Mouse (Mus musculus) spleen, adult 12 weeks (tissue): ENCODE results near the gene Hspa2.
"Not testable (repeated sequence)": the region's sequence is repeated elsewhere in the genome, so short reads cannot be mapped to it uniquely, and the experiment has no call there.

Source experiments
- DNase-seq: peaks from one replicate; pipeline ENCODE4 v3.0.0; 2022; ENCODE audit warnings: low spot score

The Hspa2 gene

DNA sequence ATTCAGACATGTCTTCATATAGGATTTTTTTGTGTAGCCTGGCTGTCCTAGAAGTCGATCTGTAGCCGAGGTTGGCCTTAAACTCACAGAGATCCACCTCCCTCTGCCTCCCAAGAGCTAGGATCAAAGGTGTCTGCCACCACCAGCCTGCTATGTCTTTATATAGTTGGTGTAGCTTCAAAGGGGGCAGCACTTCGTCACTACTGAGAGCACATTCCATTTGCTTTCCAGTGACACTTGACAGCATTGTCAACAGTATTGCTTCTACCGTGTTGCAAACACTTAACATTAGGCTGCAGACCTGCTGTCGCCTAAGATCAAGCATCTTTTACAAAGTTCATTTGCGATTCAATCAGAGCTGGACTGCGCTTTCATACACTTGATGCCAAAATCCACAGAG lies 30.1 kb downstream of the Hspa2 start:
- DNase-seq: no peak

DNA sequence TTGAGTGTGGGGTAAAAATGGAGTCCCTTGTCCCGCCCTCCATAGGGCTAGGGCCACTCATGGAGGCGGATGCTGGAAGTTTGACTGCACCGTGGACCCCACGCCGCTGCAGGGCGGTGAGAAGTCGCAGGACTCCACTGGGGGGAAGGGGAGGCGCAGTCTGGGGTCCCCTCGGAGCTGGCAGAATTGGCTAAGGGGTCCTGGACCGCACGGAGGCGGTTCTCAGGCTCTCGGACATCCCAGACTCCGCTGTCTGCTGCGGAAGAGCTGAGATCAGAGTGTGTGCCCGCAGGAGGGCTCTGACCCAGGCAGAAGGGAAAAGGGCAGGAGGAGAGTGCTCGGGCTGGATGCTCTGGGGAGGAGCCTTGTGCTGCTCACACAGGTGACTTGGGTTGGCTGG lies 31.1 kb downstream of the Hspa2 start:
- no peak for DNase-seq

DNA sequence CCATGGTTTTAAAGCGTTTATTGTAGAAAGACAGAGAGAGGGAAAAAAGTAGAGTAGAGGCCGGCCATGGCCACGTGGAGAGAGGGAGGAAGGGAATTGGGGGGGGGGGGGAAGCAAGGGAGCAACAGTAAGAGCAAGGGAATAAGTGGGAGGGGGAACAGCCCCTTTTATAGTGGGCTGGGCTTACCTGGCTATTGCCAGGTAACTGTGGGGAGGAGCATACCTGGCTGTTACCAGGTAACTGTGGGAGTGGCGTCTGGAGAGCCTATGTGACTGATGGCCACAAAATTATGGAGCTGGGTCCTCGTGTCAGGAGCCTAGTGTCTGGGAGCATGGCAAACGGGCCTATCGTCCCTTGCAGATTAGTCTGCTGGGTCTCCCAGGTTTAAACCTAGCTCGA lies 31.6 kb downstream of the Hspa2 start:
- DNase-seq: no peak

DNA sequence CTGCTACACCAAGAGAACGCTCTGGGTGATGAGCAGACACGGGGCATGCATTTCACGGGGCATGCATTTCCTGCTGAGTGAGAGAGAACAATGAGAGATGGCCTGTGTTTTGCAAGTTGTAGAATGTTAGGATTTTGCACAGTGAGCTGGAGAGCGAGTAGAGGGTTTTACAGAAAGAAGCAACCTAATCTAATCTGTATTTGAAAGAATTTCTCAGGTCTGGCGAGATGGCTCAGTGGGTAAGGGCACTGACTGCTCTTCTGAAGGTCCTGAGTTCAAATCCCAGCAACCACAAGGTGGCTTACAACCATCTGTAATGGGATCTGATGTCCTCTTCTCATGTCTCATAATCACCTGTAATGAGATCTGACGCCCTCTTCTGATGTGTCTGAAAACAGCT lies 39.5 kb downstream of the Hspa2 start:
- not testable (repeated sequence) for DNase-seq

DNA sequence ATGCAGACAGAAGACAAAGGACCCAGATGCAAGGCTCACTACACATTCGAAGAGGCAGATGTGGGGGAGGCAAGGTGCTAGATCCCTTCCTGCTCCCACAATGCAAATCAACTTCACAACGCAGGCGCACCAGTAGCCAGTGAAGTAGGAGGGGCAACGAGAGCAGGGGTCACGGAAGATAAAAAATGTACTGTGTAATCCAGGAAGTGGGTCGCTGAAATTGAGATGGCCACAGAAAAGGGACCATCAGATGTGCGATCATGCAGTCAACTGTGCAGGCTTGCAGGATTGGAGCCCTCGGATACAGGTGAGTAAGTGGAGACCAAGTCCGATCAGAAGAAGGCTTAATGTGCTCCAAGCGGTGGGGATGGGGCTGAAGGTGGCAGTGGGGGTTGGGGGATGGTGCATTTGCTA lies 40.4 kb downstream of the Hspa2 start:
- DNase-seq: no peak

DNA sequence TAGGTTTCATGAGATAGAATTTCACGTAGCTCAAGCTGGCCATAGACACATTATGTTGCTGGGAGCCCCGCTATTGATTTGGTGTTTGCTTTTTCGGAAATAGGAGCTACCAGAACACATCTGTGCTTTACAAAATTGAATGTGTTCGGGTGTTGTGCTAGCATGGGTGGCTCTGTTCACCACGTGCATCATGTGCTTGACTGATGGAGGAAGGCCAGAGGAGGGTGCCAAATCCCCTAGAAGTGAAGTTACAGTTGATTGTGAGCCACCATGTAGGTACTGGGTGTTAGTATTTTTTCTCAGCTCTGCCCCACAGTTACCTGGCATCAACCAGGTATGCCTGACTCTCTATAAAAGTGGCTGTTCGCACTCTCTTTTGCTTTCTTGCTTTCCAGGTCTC lies 40.9 kb downstream of the Hspa2 start:
- DNase-seq: no peak

DNA sequence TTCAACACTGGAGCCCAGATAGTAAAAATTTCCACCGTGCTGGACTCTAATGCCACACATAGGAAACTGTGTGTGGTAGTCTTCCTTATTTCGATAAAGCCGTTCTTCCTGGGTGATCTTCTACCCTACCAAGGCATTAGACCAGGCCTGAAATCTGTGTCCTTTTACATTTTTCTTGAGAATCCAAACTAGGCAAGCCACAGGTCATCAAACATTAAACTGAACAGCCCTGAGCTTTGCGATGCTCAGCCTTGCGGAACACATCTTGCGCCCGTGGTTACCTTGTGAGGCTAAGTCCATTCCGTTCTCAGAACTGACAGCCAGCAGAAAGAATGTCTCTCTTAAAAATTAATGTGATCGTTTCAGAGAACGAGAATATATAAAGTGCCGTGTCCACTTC lies 42.2 kb downstream of the Hspa2 start:
- no peak for DNase-seq

DNA sequence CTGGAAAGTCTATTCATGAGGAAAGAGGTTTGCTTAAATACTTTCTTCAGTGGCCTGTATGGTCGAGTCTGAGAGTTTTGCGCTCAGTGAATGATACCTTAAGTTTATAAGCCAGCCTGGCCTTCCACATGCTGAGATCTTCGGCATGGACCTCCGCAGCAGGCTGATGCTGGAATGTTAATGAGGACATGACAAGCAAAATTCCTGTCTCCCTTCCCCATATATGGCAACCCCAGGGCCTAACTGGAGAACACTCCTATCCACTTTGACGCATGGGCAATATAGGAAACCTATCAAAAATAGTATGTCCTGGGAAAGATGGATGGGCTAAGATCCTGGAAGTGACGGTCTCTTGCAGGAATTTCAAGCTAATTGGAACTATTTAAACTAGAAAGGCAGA lies 44.2 kb downstream of the Hspa2 start:
- DNase-seq: no peak

DNA sequence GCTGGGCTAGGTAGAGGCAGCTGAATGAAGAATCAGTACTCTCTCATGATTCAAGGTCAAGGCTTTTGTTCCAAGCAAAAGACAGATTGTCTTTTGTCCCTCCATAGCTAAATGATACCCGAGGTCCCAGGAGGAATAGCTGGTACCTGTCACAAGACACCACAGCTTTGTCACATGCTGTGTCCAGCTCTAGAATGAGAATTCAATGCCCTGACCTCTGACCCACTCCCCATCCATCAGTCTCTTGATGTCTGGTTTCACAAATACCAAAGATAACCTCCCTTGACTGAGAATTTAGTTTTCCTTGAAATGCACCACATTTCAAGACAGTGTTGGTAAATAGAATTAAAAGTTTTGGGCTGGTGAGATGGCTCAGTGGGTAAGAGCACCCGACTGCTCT lies 48.2 kb downstream of the Hspa2 start:
- DNase-seq: no peak
